Mouse (Mus musculus): ENCODE results near the gene Ing5. TPM values are rescaled to one million over a fixed set of nuclear protein-coding genes. Genes with fewer than 3 reads are reported as not detected.

Gene Ing5
- polyA plus RNA-seq, 1 experiment, result 14.2 TPM

Other genes with a start within 250 kb of the Ing5 start
- gene Stk25, start 145.3 kb upstream of the Ing5 start, polyA plus RNA-seq (2012; rRNA removed), result 141 and 169 TPM in 2 replicates
- gene Bok, start 118.3 kb upstream of the Ing5 start, polyA plus RNA-seq (2012; rRNA removed), result 51.8 and 52.5 TPM in 2 replicates
- gene Atg4b, start 52.5 kb upstream of the Ing5 start, polyA plus RNA-seq (2012; rRNA removed), result 49.8 and 52.4 TPM in 2 replicates
- 39.9 and 43.8 TPM in 2 replicates for gene Thap4, start 49.1 kb upstream of the Ing5 start, polyA plus RNA-seq (2012; rRNA removed)
- 79.3 and 111 TPM in 2 replicates for gene Dtymk, start 2.0 kb upstream of the Ing5 start, polyA plus RNA-seq (2012; rRNA removed)
- gene D2hgdh, start 20.9 kb downstream of the Ing5 start, polyA plus RNA-seq (2012; rRNA removed), result 20.8 and 23.3 TPM in 2 replicates
- 0.16 and 0.32 TPM in 2 replicates for gene Gal3st2, start 57.3 kb downstream of the Ing5 start, polyA plus RNA-seq (2012; rRNA removed)
- gene Gal3st2b, start 114.3 kb downstream of the Ing5 start, polyA plus RNA-seq (2012; rRNA removed), result 0.06 TPM in 1 of 2 replicates, not detected in the other
- gene Gal3st2c, start 186.5 kb downstream of the Ing5 start, polyA plus RNA-seq (2012; rRNA removed), result not detected in 2 replicates
- gene Neu4, start 216.5 kb downstream of the Ing5 start, polyA plus RNA-seq (2012; rRNA removed), result not detected in 2 replicates
- 0.07 and 0.12 TPM in 2 replicates for gene Pdcd1, start 248.6 kb downstream of the Ing5 start, polyA plus RNA-seq (2012; rRNA removed)